Mouse (Mus musculus) limb, embryonic 13.5 days (tissue): Measurements from ENCODE around the gene Capn11. TPM values are rescaled to one million over a fixed set of nuclear protein-coding genes. Genes with fewer than 3 reads are reported as not detected.

Source experiments
- ATAC-seq: fragments of 200-750 bp; cut with Nextera tagmentation; 2 replicates; pipeline ENCODE4 v1.8.0; 2017; ENCODE audit warnings: low read depth, moderate number of reproducible peaks, moderate TSS enrichment; ENCODE audit not compliant: low FRiP score
- H3K27ac ChIP-seq: fragments of 300-500 bp; sonication (generic); 2 replicates; pipeline ENCODE4 v1.5.1; 2015; ENCODE audit warnings: inconsistent platforms, mild to moderate bottlenecking, moderate library complexity
- H3K27me3 ChIP-seq: fragments of 300-500 bp; sonication (generic); 2 replicates; pipeline ENCODE4 v1.6.1; 2015; ENCODE audit warnings: mild to moderate bottlenecking, inconsistent platforms
- H3K36me3 ChIP-seq: fragments of 300-500 bp; sonication (generic); 2 replicates; pipeline ENCODE4 v1.6.1; 2015; ENCODE audit warnings: inconsistent platforms, mild to moderate bottlenecking, moderate library complexity
- H3K4me1 ChIP-seq: fragments of 300-500 bp; sonication (generic); 2 replicates; pipeline ENCODE4 v1.6.1; 2015; ENCODE audit warnings: inconsistent platforms
- H3K4me2 ChIP-seq: fragments of 300-500 bp; sonication (generic); replicated peaks from 2 replicates; pipeline ENCODE4 v1.6.1; 2015; ENCODE audit warnings: inconsistent platforms, mild to moderate bottlenecking, moderate library complexity
- H3K4me3 ChIP-seq: fragments of 300-500 bp; sonication (generic); 2 replicates; pipeline ENCODE4 v1.5.1; 2015; ENCODE audit warnings: moderate library complexity, mild to moderate bottlenecking, inconsistent platforms
- H3K9ac ChIP-seq: fragments of 300-500 bp; sonication (generic); 2 replicates; pipeline ENCODE4 v1.6.1; 2015; ENCODE audit warnings: mild to moderate bottlenecking, inconsistent platforms
- H3K9me3 ChIP-seq: fragments of 300-500 bp; sonication (generic); 2 replicates; pipeline ENCODE4 v1.6.1; 2016; ENCODE audit warnings: inconsistent platforms
- WGBS: fragments of 180-500 bp; shearing (Covaris S2); methylation state at CpG from one replicate; pipeline ENCODE4 v1.1.7; 2015; 5-methylcytosine and 5-hydroxymethylcytosine counted together
- polyA plus RNA-seq: library from polyadenylated mRNA; unstranded; fragments of >200 nt; fragmentation: Nextera tagmentation; extraction: Ambion mirVana; gene quantifications from 2 replicates; pipeline ENCODE4 v1.2.1, GENCODE M21; 2015

Capn11 gene
- polyA plus RNA-seq = 0.26 and 0.42 TPM in 2 replicates

GRCm38 (mm10) chr17:45659225-45659624 lies at the start of gene Capn11:
Gene Capn11 (minus strand): TSS chr17:45659325.
- no peak for ATAC-seq
- no peak within 1 kb of the TSS for H3K4me3 ChIP-seq
- 77% methylated on average over 4 of the region's 4 CpGs for WGBS
- no peaks in the 10 kb centered on the region for H3K27me3 ChIP-seq
- no peak within 1 kb of the TSS for H3K27ac ChIP-seq
- H3K4me1 ChIP-seq = no peaks in the 10 kb centered on the region
- H3K36me3 ChIP-seq = peaks cover 32% of the 10 kb centered on the region
- H3K9ac ChIP-seq = no peak within 1 kb of the TSS
- no peaks in the 10 kb centered on the region for H3K9me3 ChIP-seq
- H3K4me2 ChIP-seq = no peak within 1 kb of the TSS

- no peaks in the 10 kb centered on the region for H3K4me1 ChIP-seq
- no peak for ATAC-seq
- H3K36me3 ChIP-seq = no peaks in the 10 kb centered on the region
- H3K9me3 ChIP-seq = no peaks in the 10 kb centered on the region
- H3K27me3 ChIP-seq = no peaks in the 10 kb centered on the region
- no peak overlapping the region for H3K4me3 ChIP-seq
- no peak overlapping the region for H3K9ac ChIP-seq
- H3K27ac ChIP-seq = no peak overlapping the region
- 87% methylated on average over 8 of the region's 8 CpGs for WGBS
- H3K4me2 ChIP-seq = no peak overlapping the region
Measured at GRCm38 (mm10) chr17:45708179-45708578, 49.1 kb upstream of the Capn11 start.

GRCm38 (mm10) chr17:45707376-45707775 lies 48.3 kb upstream of the Capn11 start:
- H3K4me2 ChIP-seq = no peak overlapping the region
- no peak overlapping the region for H3K27ac ChIP-seq
- H3K36me3 ChIP-seq = no peaks in the 10 kb centered on the region
- H3K9me3 ChIP-seq = no peaks in the 10 kb centered on the region
- no peak overlapping the region for H3K4me3 ChIP-seq
- no peak overlapping the region for H3K9ac ChIP-seq
- no peak for ATAC-seq
- H3K4me1 ChIP-seq = no peaks in the 10 kb centered on the region
- 23% methylated on average over 3 of the region's 3 CpGs for WGBS
- no peaks in the 10 kb centered on the region for H3K27me3 ChIP-seq

GRCm38 (mm10) chr17:45706796-45707195 lies 47.7 kb upstream of the Capn11 start:
- Histone ChIP-seq H3K9ac (no peak overlapping the region), H3K36me3 (no peaks in the 10 kb centered on the region), H3K9me3 (no peaks in the 10 kb centered on the region), H3K4me3 (no peak overlapping the region), H3K4me1 (no peaks in the 10 kb centered on the region), H3K4me2 (no peak overlapping the region), H3K27ac (no peak overlapping the region), H3K27me3 (no peaks in the 10 kb centered on the region)
- WGBS = 58% methylated on average over 5 of the region's 5 CpGs
- no peak for ATAC-seq

- no peak overlapping the region for H3K4me2 ChIP-seq
- no peak overlapping the region for H3K9ac ChIP-seq
- no peaks in the 10 kb centered on the region for H3K9me3 ChIP-seq
- WGBS = 51% methylated on average over 7 of the region's 7 CpGs
- no peaks in the 10 kb centered on the region for H3K27me3 ChIP-seq
- H3K4me1 ChIP-seq = peaks cover 10% of the 10 kb centered on the region
- H3K4me3 ChIP-seq = no peak overlapping the region
- no peak for ATAC-seq
- peaks cover 7% of the 10 kb centered on the region for H3K36me3 ChIP-seq
- no peak overlapping the region for H3K27ac ChIP-seq
Measured at GRCm38 (mm10) chr17:45703187-45703586, 44.1 kb upstream of the Capn11 start.

- Histone ChIP-seq H3K4me3 (no peak overlapping the region), H3K27ac (no peak overlapping the region), H3K4me1 (peaks cover 10% of the 10 kb centered on the region), H3K27me3 (no peaks in the 10 kb centered on the region), H3K9me3 (no peaks in the 10 kb centered on the region), H3K9ac (no peak overlapping the region), H3K36me3 (peaks cover 14% of the 10 kb centered on the region), H3K4me2 (no peak overlapping the region)
- WGBS = 50% methylated on average over 4 of the region's 4 CpGs
- no peak for ATAC-seq
Measured at GRCm38 (mm10) chr17:45702254-45702653, 43.1 kb upstream of the Capn11 start.

- no peak overlapping the region for H3K4me2 ChIP-seq
- peaks cover 10% of the 10 kb centered on the region for H3K4me1 ChIP-seq
- H3K4me3 ChIP-seq = no peak overlapping the region
- H3K36me3 ChIP-seq = peaks cover 24% of the 10 kb centered on the region
- H3K27ac ChIP-seq = no peak overlapping the region
- 67% methylated on average over 9 of the region's 9 CpGs for WGBS
- H3K27me3 ChIP-seq = no peaks in the 10 kb centered on the region
- ATAC-seq = no peak
- H3K9me3 ChIP-seq = no peaks in the 10 kb centered on the region
- no peak overlapping the region for H3K9ac ChIP-seq
Measured at GRCm38 (mm10) chr17:45701236-45701591, 42.1 kb upstream of the Capn11 start.

GRCm38 (mm10) chr17:45700496-45701235 lies 41.5 kb upstream of the Capn11 start:
- Histone ChIP-seq H3K4me1 (peaks cover 10% of the 10 kb centered on the region), H3K9me3 (no peaks in the 10 kb centered on the region), H3K36me3 (peaks cover 25% of the 10 kb centered on the region), H3K9ac (no peak overlapping the region), H3K27ac (no peak overlapping the region), H3K4me3 (no peak overlapping the region), H3K4me2 (no peak overlapping the region), H3K27me3 (no peaks in the 10 kb centered on the region)
- ATAC-seq = no peak
- WGBS = 48% methylated on average over 9 of the region's 16 CpGs

- H3K9ac ChIP-seq = no peak overlapping the region
- H3K27me3 ChIP-seq = no peaks in the 10 kb centered on the region
- no peaks in the 10 kb centered on the region for H3K9me3 ChIP-seq
- H3K36me3 ChIP-seq = peaks cover 25% of the 10 kb centered on the region
- 80% methylated on average over 3 of the region's 3 CpGs for WGBS
- ATAC-seq = no peak
- no peak overlapping the region for H3K4me3 ChIP-seq
- no peak overlapping the region for H3K4me2 ChIP-seq
- no peak overlapping the region for H3K27ac ChIP-seq
- peaks cover 10% of the 10 kb centered on the region for H3K4me1 ChIP-seq
Measured at GRCm38 (mm10) chr17:45699039-45699740, 40.1 kb upstream of the Capn11 start.

GRCm38 (mm10) chr17:45698368-45698767 lies 39.2 kb upstream of the Capn11 start:
- H3K27ac ChIP-seq = no peak overlapping the region
- H3K4me2 ChIP-seq = no peak overlapping the region
- no peak overlapping the region for H3K4me3 ChIP-seq
- peaks cover 25% of the 10 kb centered on the region for H3K36me3 ChIP-seq
- H3K9ac ChIP-seq = no peak overlapping the region
- no peaks in the 10 kb centered on the region for H3K9me3 ChIP-seq
- peaks cover 10% of the 10 kb centered on the region for H3K4me1 ChIP-seq
- 86% methylated on average over 6 of the region's 6 CpGs for WGBS
- H3K27me3 ChIP-seq = no peaks in the 10 kb centered on the region
- ATAC-seq = no peak

- Histone ChIP-seq H3K36me3 (peaks cover 25% of the 10 kb centered on the region), H3K4me3 (no peak overlapping the region), H3K4me2 (no peak overlapping the region), H3K4me1 (peaks cover 16% of the 10 kb centered on the region), H3K9ac (no peak overlapping the region), H3K27ac (no peak overlapping the region), H3K9me3 (no peaks in the 10 kb centered on the region), H3K27me3 (no peaks in the 10 kb centered on the region)
- 90% methylated on average over 9 of the region's 9 CpGs for WGBS
- no peak for ATAC-seq
Measured at GRCm38 (mm10) chr17:45696981-45697380, 37.9 kb upstream of the Capn11 start.

GRCm38 (mm10) chr17:45695227-45696120 lies 36.3 kb upstream of the Capn11 start:
- no peaks in the 10 kb centered on the region for H3K9me3 ChIP-seq
- WGBS = 74% methylated on average over 23 of the region's 23 CpGs

More at GRCm38 (mm10) chr17:45695227-45696120, 36.3 kb upstream of the Capn11 start:
- Histone ChIP-seq H3K4me2 (no peak overlapping the region), H3K4me3 (no peak overlapping the region), H3K27ac (no peak overlapping the region), H3K27me3 (no peaks in the 10 kb centered on the region), H3K36me3 (peaks cover 25% of the 10 kb centered on the region), H3K4me1 (peaks cover 10% of the 10 kb centered on the region; the same call in 1 of the 2 replicates), H3K9ac (no peak overlapping the region)
- no peak for ATAC-seq
